Mouse (Mus musculus): ENCODE measurements at regions not wholly inside any gene's neighbourhood (a gene's known extent, or its start where the extent isn't known, plus 50 kb on each side); places are given as distances from the start of the nearest gene placed in this dataset.
"Not testable (repeated sequence)": the region's sequence is repeated elsewhere in the genome, so short reads cannot be mapped to it uniquely, and the experiment has no call there.

- Histone ChIP-seq H3K4me3 (no peak overlapping the region), H3K9me3 (no peaks in the 10 kb centered on the region), H3K4me1 (no peaks in the 10 kb centered on the region), H3K27me3 (ENCODE audit: poor library complexity, severe bottlenecking) (no peaks in the 10 kb centered on the region), H3K27ac (no peak overlapping the region), H3K36me3 (replicated peaks) (no peaks in the 10 kb centered on the region)
- DNase-seq (ENCODE audit: extremely low spot score, low spot score): no peak
- 96% methylated on average over 1 of the region's 1 CpGs for WGBS
Observed at GRCm38 (mm10) chr5:42884251-42884650, 348.7 kb upstream of the Cpeb2 start.

GRCm38 (mm10) chr5:42891890-42892289 is 341.1 kb upstream of the Cpeb2 start:
- no peaks in the 10 kb centered on the region for H3K36me3 ChIP-seq (replicated peaks)
- no peak overlapping the region for H3K4me3 ChIP-seq
- peaks cover 6% of the 10 kb centered on the region; the same call in 1 of the 2 replicates for H3K4me1 ChIP-seq
- DNase-seq (ENCODE audit: extremely low spot score, low spot score): no peak
- H3K27ac ChIP-seq: no peak overlapping the region
- H3K9me3 ChIP-seq: no peaks in the 10 kb centered on the region
- WGBS: 41% methylated on average over 2 of the region's 2 CpGs
- no peaks in the 10 kb centered on the region for H3K27me3 ChIP-seq (ENCODE audit: poor library complexity, severe bottlenecking)

- no peak for DNase-seq (ENCODE audit: extremely low spot score, low spot score)
- Histone ChIP-seq H3K9me3 (no peaks in the 10 kb centered on the region), H3K27ac (no peak overlapping the region), H3K27me3 (ENCODE audit: poor library complexity, severe bottlenecking) (no peaks in the 10 kb centered on the region), H3K4me1 (no peaks in the 10 kb centered on the region), H3K4me3 (no peak overlapping the region), H3K36me3 (replicated peaks) (no peaks in the 10 kb centered on the region)
- 82% methylated on average over 3 of the region's 3 CpGs for WGBS
Observed at GRCm38 (mm10) chr5:42906136-42906535, 326.8 kb upstream of the Cpeb2 start.

- Histone ChIP-seq H3K36me3 (replicated peaks) (no peaks in the 10 kb centered on the region), H3K27me3 (ENCODE audit: poor library complexity, severe bottlenecking) (no peaks in the 10 kb centered on the region), H3K9me3 (no peaks in the 10 kb centered on the region), H3K4me3 (no peak overlapping the region), H3K27ac (no peak overlapping the region), H3K4me1 (no peaks in the 10 kb centered on the region)
- no peak for DNase-seq (ENCODE audit: extremely low spot score, low spot score)
- WGBS: 93% methylated on average over 3 of the region's 3 CpGs
Observed at GRCm38 (mm10) chr5:42919328-42919727, 313.6 kb upstream of the Cpeb2 start.

- no peak for DNase-seq (ENCODE audit: extremely low spot score, low spot score)
- Histone ChIP-seq H3K4me3 (no peak overlapping the region), H3K36me3 (replicated peaks) (no peaks in the 10 kb centered on the region), H3K27me3 (ENCODE audit: poor library complexity, severe bottlenecking) (no peaks in the 10 kb centered on the region), H3K27ac (no peak overlapping the region), H3K4me1 (no peaks in the 10 kb centered on the region), H3K9me3 (no peaks in the 10 kb centered on the region)
- WGBS: 77% methylated on average over 2 of the region's 2 CpGs
Observed at GRCm38 (mm10) chr5:42932106-42932505, 300.9 kb upstream of the Cpeb2 start.

GRCm38 (mm10) chr5:42959296-42959862 is 273.6 kb upstream of the Cpeb2 start:
- 86% methylated on average over 9 of the region's 9 CpGs for WGBS

GRCm38 (mm10) chr5:42966952-42967351 is 266.0 kb upstream of the Cpeb2 start:
- H3K27me3 ChIP-seq (ENCODE audit: poor library complexity, severe bottlenecking); DNase-seq (ENCODE audit: extremely low spot score, low spot score); H3K9me3 ChIP-seq; H3K4me1 ChIP-seq; H3K27ac ChIP-seq; H3K4me3 ChIP-seq; H3K36me3 ChIP-seq (replicated peaks): not testable (repeated sequence)
- 91% methylated on average over 2 of the region's 2 CpGs for WGBS

More at GRCm38 (mm10) chr5:42959296-42959862, 273.6 kb upstream of the Cpeb2 start:
- H3K4me1 ChIP-seq: 0 out of 2 replicates have a peak, but pooled peaks cover 4% of the 10 kb centered on the region
- no peak for DNase-seq (ENCODE audit: extremely low spot score, low spot score)
- no peaks in the 10 kb centered on the region for H3K36me3 ChIP-seq (replicated peaks)
- H3K27ac ChIP-seq: no peak overlapping the region
- no peaks in the 10 kb centered on the region for H3K27me3 ChIP-seq (ENCODE audit: poor library complexity, severe bottlenecking)
- H3K9me3 ChIP-seq: no peaks in the 10 kb centered on the region
- no peak overlapping the region for H3K4me3 ChIP-seq

- H3K4me3 ChIP-seq: no peak overlapping the region
- no peaks in the 10 kb centered on the region for H3K4me1 ChIP-seq
- DNase-seq (ENCODE audit: extremely low spot score, low spot score): no peak
- H3K27ac ChIP-seq: no peak overlapping the region
- no peaks in the 10 kb centered on the region for H3K9me3 ChIP-seq
- no peaks in the 10 kb centered on the region for H3K36me3 ChIP-seq (replicated peaks)
- H3K27me3 ChIP-seq (ENCODE audit: poor library complexity, severe bottlenecking): no peaks in the 10 kb centered on the region
Observed at GRCm38 (mm10) chr5:42969209-42969608, 263.8 kb upstream of the Cpeb2 start.

GRCm38 (mm10) chr5:42969621-42970020 is 263.3 kb upstream of the Cpeb2 start:
- DNase-seq (ENCODE audit: extremely low spot score, low spot score): no peak
- Histone ChIP-seq H3K4me1 (no peaks in the 10 kb centered on the region), H3K9me3 (no peaks in the 10 kb centered on the region), H3K36me3 (replicated peaks) (no peaks in the 10 kb centered on the region), H3K27ac (no peak overlapping the region), H3K27me3 (ENCODE audit: poor library complexity, severe bottlenecking) (no peaks in the 10 kb centered on the region), H3K4me3 (no peak overlapping the region)
- 85% methylated on average over 3 of the region's 3 CpGs for WGBS

GRCm38 (mm10) chr5:42977108-42977507 is 255.9 kb upstream of the Cpeb2 start:
- Histone ChIP-seq H3K27me3 (ENCODE audit: poor library complexity, severe bottlenecking) (no peaks in the 10 kb centered on the region), H3K36me3 (replicated peaks) (no peaks in the 10 kb centered on the region), H3K27ac (no peak overlapping the region), H3K4me1 (no peaks in the 10 kb centered on the region), H3K4me3 (no peak overlapping the region), H3K9me3 (no peaks in the 10 kb centered on the region)
- DNase-seq (ENCODE audit: extremely low spot score, low spot score): no peak
- 90% methylated on average over 4 of the region's 4 CpGs for WGBS

GRCm38 (mm10) chr5:42980946-42981650 is 251.9 kb upstream of the Cpeb2 start:
- no peaks in the 10 kb centered on the region for H3K9me3 ChIP-seq
- H3K36me3 ChIP-seq (replicated peaks): no peaks in the 10 kb centered on the region
- no peaks in the 10 kb centered on the region for H3K4me1 ChIP-seq
- H3K27me3 ChIP-seq (ENCODE audit: poor library complexity, severe bottlenecking): no peaks in the 10 kb centered on the region
- no peak for DNase-seq (ENCODE audit: extremely low spot score, low spot score)
- H3K27ac ChIP-seq: no peak overlapping the region
- 74% methylated on average over 2 of the region's 2 CpGs for whole genome bisulfite sequencing
- H3K4me3 ChIP-seq: no peak overlapping the region

GRCm38 (mm10) chr5:42986203-42986602 is 246.8 kb upstream of the Cpeb2 start:
- H3K27ac ChIP-seq: no peak overlapping the region
- H3K4me3 ChIP-seq: no peak overlapping the region
- no peaks in the 10 kb centered on the region for H3K36me3 ChIP-seq (replicated peaks)
- H3K9me3 ChIP-seq: no peaks in the 10 kb centered on the region
- DNase-seq (ENCODE audit: extremely low spot score, low spot score): no peak
- H3K4me1 ChIP-seq: no peaks in the 10 kb centered on the region
- WGBS: 76% methylated on average over 4 of the region's 4 CpGs
- H3K27me3 ChIP-seq (ENCODE audit: poor library complexity, severe bottlenecking): no peaks in the 10 kb centered on the region

- DNase-seq (ENCODE audit: extremely low spot score, low spot score): no peak
- Histone ChIP-seq H3K36me3 (replicated peaks) (no peaks in the 10 kb centered on the region), H3K9me3 (no peaks in the 10 kb centered on the region), H3K4me3 (no peak overlapping the region), H3K27ac (no peak overlapping the region), H3K27me3 (ENCODE audit: poor library complexity, severe bottlenecking) (no peaks in the 10 kb centered on the region), H3K4me1 (no peaks in the 10 kb centered on the region)
- WGBS: 86% methylated on average over 3 of the region's 3 CpGs
Observed at GRCm38 (mm10) chr5:42987710-42988466, 245.1 kb upstream of the Cpeb2 start.

All from forebrain, embryonic 10.5 days (tissue).